Mouse (Mus musculus): ENCODE results near the gene Uqcc2.

DNA sequence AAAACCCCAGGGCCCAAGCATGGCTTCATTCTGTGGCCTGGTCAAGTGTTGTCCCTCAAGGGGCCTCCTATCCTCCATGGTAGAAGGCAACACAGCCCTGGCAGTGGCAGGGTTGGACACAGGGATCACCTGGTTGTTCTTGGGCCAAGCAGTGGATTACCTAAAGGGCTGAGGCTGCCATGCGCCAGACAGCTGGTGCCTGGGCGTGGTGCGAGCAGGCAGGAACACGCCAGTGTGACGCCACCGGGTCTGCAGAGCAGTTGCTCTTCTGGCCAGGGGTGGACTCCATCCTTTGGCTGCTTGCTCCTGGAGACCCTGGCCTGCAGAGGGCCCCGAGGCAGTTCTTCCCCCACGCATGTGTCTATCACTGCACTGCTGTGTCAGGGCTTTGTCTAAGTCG, 59.9 kb downstream of the Uqcc2 start:
- TF ChIP-seq MAX (IDR thresholded peaks at IDR 0.05) (no peak), CTCF (IDR thresholded peaks at IDR 0.05; ENCODE audit: control insufficient read depth, insufficient read depth, insufficient read length) (no peak)

Data from C2C12 (cell line).